Mouse (Mus musculus): Measurements from ENCODE around the gene Kmo. TPM values are rescaled to one million over a fixed set of nuclear protein-coding genes. Genes with fewer than 3 reads are reported as not detected.

Kmo gene
- polyA plus RNA-seq, 1 experiment from 2014 or later = not detected

DNA sequence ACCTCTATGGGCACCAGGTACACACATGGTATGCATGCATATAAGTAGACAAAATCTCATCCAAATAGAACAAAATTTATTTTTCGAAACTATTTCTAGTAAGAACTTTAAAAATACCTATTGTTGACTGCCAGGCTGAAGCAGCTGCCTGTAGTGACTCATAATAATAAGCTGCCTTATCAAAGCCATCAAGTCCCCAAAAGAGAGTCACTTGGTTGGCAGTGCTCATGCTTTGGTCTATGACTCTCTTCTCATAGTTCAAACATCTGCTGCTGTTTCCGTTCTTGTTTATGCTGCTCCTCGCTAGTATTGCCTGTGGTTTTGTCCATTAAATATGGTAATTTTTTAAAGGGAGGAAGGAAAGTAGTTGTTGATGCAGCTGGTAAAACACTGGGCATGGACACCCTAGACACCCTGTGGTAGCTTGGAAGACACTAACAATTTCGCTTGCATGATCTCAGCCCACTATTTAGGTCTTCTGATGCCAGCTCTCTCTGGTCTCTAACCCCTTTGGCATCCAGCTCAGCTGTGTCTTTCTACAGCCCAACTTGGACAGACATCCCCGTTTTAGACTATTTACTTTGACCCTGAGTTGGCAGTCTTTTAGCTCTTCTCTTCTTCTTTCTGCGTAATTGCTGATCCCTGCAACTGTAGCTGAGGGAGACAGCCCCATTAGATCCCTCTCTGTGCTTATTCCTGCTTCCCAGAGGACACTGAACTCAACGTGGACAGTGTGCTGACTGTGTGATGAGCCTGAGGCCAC lies 53.6 kb downstream of the Kmo start:
- H3K9ac ChIP-seq (ENCODE audit: low read length) = no peak overlapping the region
- no peak overlapping the region for H3K27ac ChIP-seq (ENCODE audit: low read depth, low read length)
- DNase-seq (ENCODE audit: low spot score) (no peak), ATAC-seq (no peak)
- H3K4me3 ChIP-seq (ENCODE audit: low read depth, low read length) = no peak overlapping the region
- no peaks in the 10 kb centered on the region for H3K27me3 ChIP-seq (replicated peaks; ENCODE audit: control insufficient read depth, insufficient read depth, low read length)
- H3K4me1 ChIP-seq (ENCODE audit: control insufficient read depth, insufficient read depth, low read length) = no peaks in the 10 kb centered on the region
- H3K4me2 ChIP-seq (ENCODE audit: low read length) = no peak overlapping the region
- WGBS = 81% methylated on average over 7 of the region's 7 CpGs
- H3K9me3 ChIP-seq (replicated peaks; ENCODE audit: control insufficient read depth, low read length) = no peaks in the 10 kb centered on the region
- H3K36me3 ChIP-seq (ENCODE audit: control insufficient read depth, insufficient read depth, low read length) = no peaks in the 10 kb centered on the region

DNA sequence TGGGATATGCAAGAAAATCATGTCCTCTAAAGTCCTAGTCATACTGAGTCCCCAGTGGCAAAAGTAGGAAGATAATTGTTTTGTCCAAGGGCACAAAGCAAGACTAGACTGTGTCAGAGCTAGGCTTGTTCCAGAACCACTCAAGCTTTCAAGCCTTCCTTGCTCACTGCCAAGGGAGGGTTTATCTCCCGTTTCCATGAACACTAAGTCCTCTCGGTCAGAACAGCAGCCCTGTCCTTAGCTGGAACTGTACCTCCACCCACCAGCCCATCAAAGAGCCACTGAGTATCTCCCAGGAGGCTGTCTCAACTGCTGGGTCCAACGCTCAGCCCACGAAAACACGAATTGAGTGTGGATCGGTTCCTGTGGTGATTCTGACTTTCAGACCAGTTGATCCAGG lies 54.9 kb downstream of the Kmo start:
- WGBS = 90% methylated on average over 6 of the region's 6 CpGs
- no peak for ATAC-seq

DNA sequence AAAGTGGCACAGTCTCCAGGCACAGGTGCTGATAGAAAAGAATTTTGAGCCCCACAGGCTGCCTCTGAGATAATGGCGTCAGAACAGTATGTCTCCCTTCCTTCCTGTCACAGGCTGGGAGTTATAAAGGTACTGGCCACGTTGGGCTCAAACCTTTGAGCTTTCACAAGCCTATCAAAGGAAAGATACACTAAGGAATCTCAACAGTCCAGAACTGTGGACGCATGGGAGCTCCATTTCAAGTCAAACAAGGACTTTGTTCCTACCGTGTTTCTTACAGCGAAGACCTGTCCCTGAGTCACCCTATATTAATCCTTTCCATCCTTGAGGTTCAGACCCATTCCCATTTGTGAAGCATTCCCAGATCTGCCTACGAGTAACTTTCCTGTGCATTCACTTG lies 57.3 kb downstream of the Kmo start:
- 85% methylated on average over 6 of the region's 6 CpGs for WGBS
- Histone ChIP-seq H3K4me1 (ENCODE audit: control insufficient read depth, insufficient read depth, low read length) (no peaks in the 10 kb centered on the region), H3K4me3 (ENCODE audit: low read depth, low read length) (no peak overlapping the region), H3K27ac (ENCODE audit: low read depth, low read length) (no peak overlapping the region), H3K27me3 (replicated peaks; ENCODE audit: control insufficient read depth, insufficient read depth, low read length) (no peaks in the 10 kb centered on the region), H3K4me2 (ENCODE audit: low read length) (no peak overlapping the region), H3K9me3 (replicated peaks; ENCODE audit: control insufficient read depth, low read length) (no peaks in the 10 kb centered on the region), H3K36me3 (ENCODE audit: control insufficient read depth, insufficient read depth, low read length) (no peaks in the 10 kb centered on the region), H3K9ac (ENCODE audit: low read length) (no peak overlapping the region)
- DNase-seq (ENCODE audit: low spot score) (no peak), ATAC-seq (no peak)

More for the DNA sequence above, 54.9 kb downstream of the Kmo start:
- H3K4me3 ChIP-seq (ENCODE audit: low read depth, low read length) = no peak overlapping the region
- no peak overlapping the region for H3K9ac ChIP-seq (ENCODE audit: low read length)
- DNase-seq (ENCODE audit: low spot score) = no peak
- H3K4me1 ChIP-seq (ENCODE audit: control insufficient read depth, insufficient read depth, low read length) = no peaks in the 10 kb centered on the region
- no peak overlapping the region for H3K27ac ChIP-seq (ENCODE audit: low read depth, low read length)
- H3K27me3 ChIP-seq (replicated peaks; ENCODE audit: control insufficient read depth, insufficient read depth, low read length) = no peaks in the 10 kb centered on the region
- H3K36me3 ChIP-seq (ENCODE audit: control insufficient read depth, insufficient read depth, low read length) = no peaks in the 10 kb centered on the region
- no peaks in the 10 kb centered on the region for H3K9me3 ChIP-seq (replicated peaks; ENCODE audit: control insufficient read depth, low read length)
- no peak overlapping the region for H3K4me2 ChIP-seq (ENCODE audit: low read length)

- Histone ChIP-seq H3K9ac (ENCODE audit: low read length) (no peak overlapping the region), H3K27ac (ENCODE audit: low read depth, low read length) (no peak overlapping the region), H3K9me3 (replicated peaks; ENCODE audit: control insufficient read depth, low read length) (no peaks in the 10 kb centered on the region), H3K36me3 (ENCODE audit: control insufficient read depth, insufficient read depth, low read length) (0 out of 2 replicates have a peak, but pooled peaks cover under 1% of the 10 kb centered on the region), H3K4me2 (ENCODE audit: low read length) (no peak overlapping the region), H3K4me1 (ENCODE audit: control insufficient read depth, insufficient read depth, low read length) (no peaks in the 10 kb centered on the region), H3K27me3 (replicated peaks; ENCODE audit: control insufficient read depth, insufficient read depth, low read length) (no peaks in the 10 kb centered on the region), H3K4me3 (ENCODE audit: low read depth, low read length) (no peak overlapping the region)
- ATAC-seq (no peak), DNase-seq (ENCODE audit: low spot score) (no peak)
- 76% methylated on average over 6 of the region's 6 CpGs for WGBS
Observed at GRCm38 (mm10) chr1:175680995-175681394, 60.8 kb downstream of the Kmo start.

- Histone ChIP-seq H3K4me3 (ENCODE audit: low read depth, low read length) (peak overlapping the region; percentile 72), H3K9ac (ENCODE audit: low read length) (peak overlapping the region; percentile 78), H3K27ac (ENCODE audit: low read depth, low read length) (peak overlapping the region; percentile 86), H3K36me3 (ENCODE audit: control insufficient read depth, insufficient read depth, low read length) (peaks cover 9% of the 10 kb centered on the region), H3K4me2 (ENCODE audit: low read length) (peak overlapping the region; percentile 85), H3K9me3 (replicated peaks; ENCODE audit: control insufficient read depth, low read length) (no peaks in the 10 kb centered on the region), H3K27me3 (replicated peaks; ENCODE audit: control insufficient read depth, insufficient read depth, low read length) (no peaks in the 10 kb centered on the region), H3K4me1 (ENCODE audit: control insufficient read depth, insufficient read depth, low read length) (peaks cover 17% of the 10 kb centered on the region)
- ATAC-seq = no peak
- under 1% methylated on average over 22 of the region's 22 CpGs for WGBS
- DNase-seq (ENCODE audit: low spot score) = peak; percentile 16
Observed at GRCm38 (mm10) chr1:175691686-175692245, 71.6 kb downstream of the Kmo start.

DNA sequence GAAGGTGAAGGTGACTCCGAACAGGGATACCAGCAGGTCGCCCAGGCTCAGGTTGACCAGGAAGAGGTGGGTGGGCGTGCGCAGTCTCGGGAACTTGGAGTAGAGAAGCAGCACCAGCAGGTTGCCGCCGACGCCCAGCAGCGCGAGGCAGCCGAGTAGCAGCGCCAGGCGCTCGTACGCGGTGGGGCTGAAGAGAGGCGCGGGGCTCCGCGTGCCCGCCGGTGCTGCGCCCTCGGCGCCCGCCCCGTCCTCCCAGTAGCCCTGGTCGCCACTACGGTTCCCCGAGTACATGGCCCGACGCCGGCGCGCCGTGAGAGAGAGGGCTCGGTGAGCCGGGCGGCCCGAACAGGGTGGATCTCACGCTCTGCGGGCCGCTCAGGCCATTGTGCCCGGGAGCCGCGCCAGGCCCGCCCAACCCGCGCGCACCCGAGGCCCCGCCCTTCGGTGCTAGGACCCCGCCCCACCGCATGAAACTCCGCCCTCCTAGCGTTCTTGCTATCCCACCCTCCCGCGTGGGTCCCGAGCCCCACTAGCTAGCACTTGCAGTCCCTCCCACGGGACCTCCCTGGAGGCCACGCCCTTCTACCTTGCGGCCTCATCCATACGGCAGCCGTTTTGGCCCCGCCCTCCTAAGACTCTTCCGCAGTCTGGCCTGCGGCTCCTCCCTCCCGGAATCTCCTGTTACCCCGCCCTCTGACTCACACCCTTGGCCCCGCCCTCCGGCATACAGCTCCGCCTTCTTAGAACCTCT lies 72.2 kb downstream of the Kmo start, which contains the start of the genes Opn3 and Chml:
Opn3 (minus strand) TSS at position 531 of the 751 bp plus-strand sequence.
Chml (minus strand) TSS at position 656 of the 751 bp plus-strand sequence.
- DNase-seq (ENCODE audit: low spot score) (peak; percentile 99), ATAC-seq (peak; percentile 97)
- H3K4me1 ChIP-seq (ENCODE audit: control insufficient read depth, insufficient read depth, low read length) = peaks cover 17% of the 10 kb centered on the region
- H3K36me3 ChIP-seq (ENCODE audit: control insufficient read depth, insufficient read depth, low read length) = peaks cover 8% of the 10 kb centered on the region
- under 1% methylated on average over 45 of the region's 73 CpGs for WGBS
- H3K4me3 ChIP-seq (ENCODE audit: low read depth, low read length) = peak within 1 kb of the TSS; percentile 72
- H3K9me3 ChIP-seq (replicated peaks; ENCODE audit: control insufficient read depth, low read length) = no peaks in the 10 kb centered on the region
- peak within 1 kb of the TSS; percentile 78 for H3K9ac ChIP-seq (ENCODE audit: low read length)
- no peaks in the 10 kb centered on the region for H3K27me3 ChIP-seq (replicated peaks; ENCODE audit: control insufficient read depth, insufficient read depth, low read length)
- peak within 1 kb of the TSS; percentile 85 for H3K4me2 ChIP-seq (ENCODE audit: low read length)
- H3K27ac ChIP-seq (ENCODE audit: low read depth, low read length) = peak within 1 kb of the TSS; percentile 86

- Histone ChIP-seq H3K4me2 (ENCODE audit: low read length) (peak overlapping the region; percentile 85), H3K4me3 (ENCODE audit: low read depth, low read length) (peak overlapping the region; percentile 72), H3K9ac (ENCODE audit: low read length) (no peak overlapping the region), H3K27me3 (replicated peaks; ENCODE audit: control insufficient read depth, insufficient read depth, low read length) (no peaks in the 10 kb centered on the region), H3K9me3 (replicated peaks; ENCODE audit: control insufficient read depth, low read length) (no peaks in the 10 kb centered on the region), H3K36me3 (ENCODE audit: control insufficient read depth, insufficient read depth, low read length) (peaks cover 2% of the 10 kb centered on the region; the same call in 1 of the 2 replicates), H3K4me1 (ENCODE audit: control insufficient read depth, insufficient read depth, low read length) (peaks cover 17% of the 10 kb centered on the region), H3K27ac (ENCODE audit: low read depth, low read length) (no peak overlapping the region)
- DNase-seq (ENCODE audit: low spot score) (no peak), ATAC-seq (peak; percentile 67; the same call in 1 of the 2 replicates)
- WGBS = 2% methylated on average over 17 of the region's 17 CpGs
Observed at GRCm38 (mm10) chr1:175692997-175693361, 72.8 kb downstream of the Kmo start.

GRCm38 (mm10) chr1:175693429-175693960 lies 73.3 kb downstream of the Kmo start:
- no peak overlapping the region for H3K27ac ChIP-seq (ENCODE audit: low read depth, low read length)
- no peaks in the 10 kb centered on the region for H3K36me3 ChIP-seq (ENCODE audit: control insufficient read depth, insufficient read depth, low read length)
- WGBS = 39% methylated on average over 12 of the region's 12 CpGs
- H3K4me3 ChIP-seq (ENCODE audit: low read depth, low read length) = peak overlapping the region; percentile 72
- DNase-seq (ENCODE audit: low spot score) (no peak), ATAC-seq (0 out of 2 replicates have a peak, but pooled peaks have one; percentile 0)
- no peak overlapping the region for H3K9ac ChIP-seq (ENCODE audit: low read length)
- H3K4me1 ChIP-seq (ENCODE audit: control insufficient read depth, insufficient read depth, low read length) = peaks cover 17% of the 10 kb centered on the region
- no peaks in the 10 kb centered on the region for H3K27me3 ChIP-seq (replicated peaks; ENCODE audit: control insufficient read depth, insufficient read depth, low read length)
- H3K9me3 ChIP-seq (replicated peaks; ENCODE audit: control insufficient read depth, low read length) = no peaks in the 10 kb centered on the region
- peak overlapping the region; percentile 85 for H3K4me2 ChIP-seq (ENCODE audit: low read length)

Measured in forebrain, embryonic 14.5 days (tissue).